Mouse (Mus musculus): Measurements from ENCODE around the gene Cacna1c. TPM values are rescaled to one million over a fixed set of nuclear protein-coding genes. Genes with fewer than 3 reads are reported as not detected.

The Cacna1c gene
- total RNA-seq, 2 experiments from 2014 or later = 79.1 to 85.4 TPM

DNA sequence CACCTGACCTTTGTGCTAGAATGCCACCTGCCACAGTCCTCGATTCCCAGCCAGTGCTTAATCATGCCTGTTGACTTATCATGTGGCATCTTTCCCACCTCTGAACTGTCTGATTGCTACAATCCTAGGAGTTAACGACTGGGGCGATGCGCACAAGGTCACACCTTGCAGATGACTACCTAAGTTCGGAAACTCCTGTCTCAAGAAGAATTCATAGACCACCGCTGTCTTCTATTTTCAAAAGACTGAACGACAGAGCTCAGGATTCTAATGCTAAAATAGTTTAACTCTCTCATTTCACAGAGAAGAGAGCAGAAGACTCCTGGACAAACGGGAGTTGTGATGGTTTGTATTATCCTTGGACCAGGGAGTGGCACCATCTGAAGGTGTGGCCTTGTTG lies 426.4 kb downstream of the Cacna1c start:
- DNase-seq (ENCODE audit: low spot score in 2 of 2) = no peak

DNA sequence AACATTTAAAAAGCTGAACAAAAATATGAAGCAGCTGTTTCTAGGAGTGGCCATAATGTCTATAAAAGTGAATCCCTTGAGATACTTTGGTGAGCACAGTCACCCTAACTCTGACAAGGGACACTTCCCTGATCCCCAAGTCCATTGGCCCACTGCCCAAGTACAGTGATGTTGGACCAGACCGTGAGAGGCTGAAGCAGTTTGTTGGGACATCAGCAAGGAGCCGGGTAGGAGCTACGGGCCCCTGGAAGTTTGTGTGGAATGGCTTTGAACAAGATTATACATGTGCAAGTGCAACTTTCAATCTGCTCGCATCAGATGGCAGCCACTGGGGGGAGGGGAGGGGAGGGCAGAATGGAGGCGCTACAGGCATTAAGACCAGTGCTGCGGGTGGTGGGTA lies 428.5 kb downstream of the Cacna1c start:
- DNase-seq (ENCODE audit: low spot score in 2 of 2) = no peak

DNA sequence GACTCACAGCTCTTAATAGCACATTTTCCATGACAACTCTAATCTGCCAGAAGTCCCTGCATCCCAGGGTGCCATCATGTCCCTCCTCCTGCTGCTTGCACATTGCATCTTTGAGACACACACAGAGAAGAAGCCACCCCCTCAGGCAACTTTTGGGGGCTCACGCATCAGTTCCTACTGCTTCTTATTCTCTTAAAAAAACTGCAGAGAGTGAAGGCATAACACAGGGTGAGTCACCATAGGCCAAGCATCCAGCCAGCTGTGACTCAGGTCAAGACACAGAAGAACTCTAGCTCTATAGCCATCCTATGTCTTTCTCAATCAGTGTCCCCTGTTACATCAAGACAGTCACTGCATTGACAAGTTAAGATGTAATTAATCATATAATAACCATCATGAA lies 431.0 kb downstream of the Cacna1c start:
- DNase-seq (ENCODE audit: low spot score in 2 of 2) = no peak

DNA sequence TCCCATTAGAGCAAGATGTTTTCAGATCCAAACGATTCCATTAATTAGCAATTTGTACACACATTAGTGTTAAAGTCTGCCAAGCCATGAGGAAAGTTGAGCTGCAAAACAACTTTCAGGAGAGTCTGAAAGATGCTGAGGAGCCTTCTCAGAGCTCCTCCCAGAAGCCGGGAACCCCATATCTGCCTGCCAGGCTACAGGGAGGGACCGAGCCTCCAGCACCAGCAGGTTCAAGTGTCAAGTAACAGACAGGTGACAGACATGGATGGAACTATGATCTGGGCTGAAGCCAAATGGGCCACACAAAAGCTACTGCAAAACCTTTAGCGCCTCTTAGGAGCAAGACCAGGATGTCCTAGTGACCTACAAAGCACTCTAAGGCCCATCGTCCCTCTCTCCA lies 437.2 kb downstream of the Cacna1c start:
- DNase-seq (ENCODE audit: low spot score in 2 of 2) = no peak

DNA sequence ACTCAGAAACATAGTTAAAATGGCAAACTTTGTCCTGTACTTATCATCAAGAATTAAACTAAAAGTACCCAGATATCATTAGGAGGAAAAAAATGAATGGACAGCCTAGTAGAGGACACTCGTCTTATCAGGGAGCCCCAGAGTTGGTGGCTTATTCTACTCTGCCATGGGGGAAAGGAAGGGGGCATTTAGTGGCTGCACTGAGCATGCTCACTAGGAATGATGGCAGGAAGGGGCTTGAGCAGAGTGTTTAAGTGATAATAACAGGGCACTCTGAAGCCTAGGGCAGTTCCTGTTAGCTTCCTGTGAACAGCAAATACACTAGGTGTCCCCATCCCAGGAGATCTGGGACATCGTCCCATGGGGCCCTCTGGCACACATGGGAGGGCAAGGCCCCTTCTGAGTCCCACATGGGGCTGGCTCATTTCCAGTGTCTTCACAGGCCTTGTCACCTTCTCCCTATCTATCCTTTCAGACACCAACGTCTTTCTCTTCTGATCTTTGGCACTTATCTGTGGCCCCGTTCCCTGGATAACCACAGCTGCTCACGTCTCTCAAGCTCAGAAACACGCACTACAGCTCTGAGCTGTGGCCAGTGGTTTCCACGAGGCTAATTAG lies 437.8 kb downstream of the Cacna1c start:
- DNase-seq (ENCODE audit: low spot score in 2 of 2) = no peak

DNA sequence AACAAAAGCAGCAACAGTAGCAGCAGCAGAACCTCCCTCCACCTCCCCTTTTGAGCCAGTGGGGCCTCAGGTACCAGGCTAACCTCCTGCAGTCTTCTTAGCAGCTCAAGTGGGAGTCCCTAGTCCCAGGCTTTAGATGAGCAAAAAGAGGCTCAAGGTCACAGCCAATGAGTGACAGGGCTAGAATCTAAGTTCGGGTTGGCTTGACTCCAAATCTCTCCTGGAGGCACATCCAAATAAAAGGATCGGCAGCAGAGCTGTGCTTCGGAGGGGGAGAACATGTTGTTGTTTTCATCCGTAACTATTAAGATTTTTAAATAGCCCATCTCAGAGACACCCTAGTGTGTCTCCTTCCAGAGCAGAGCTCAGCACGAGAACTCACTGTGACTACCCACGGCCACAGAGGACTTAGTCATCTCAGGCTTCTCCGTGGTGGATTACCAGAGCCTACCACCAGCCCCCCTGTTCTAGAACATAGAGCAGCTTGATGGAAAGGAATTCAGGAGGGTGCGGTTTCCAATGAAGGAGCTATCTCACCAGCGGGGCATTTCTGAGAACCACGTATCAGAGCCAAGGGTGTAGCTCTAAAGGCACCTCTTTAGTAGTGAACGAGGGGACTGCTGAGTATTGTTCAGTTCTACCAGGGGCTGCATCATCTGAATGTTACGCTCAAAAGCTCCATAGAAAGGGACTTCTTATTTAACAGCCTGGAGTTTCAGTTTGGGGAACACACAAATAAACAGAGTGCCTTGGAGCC lies 438.5 kb downstream of the Cacna1c start:
- DNase-seq (ENCODE audit: low spot score in 2 of 2) = no peak

DNA sequence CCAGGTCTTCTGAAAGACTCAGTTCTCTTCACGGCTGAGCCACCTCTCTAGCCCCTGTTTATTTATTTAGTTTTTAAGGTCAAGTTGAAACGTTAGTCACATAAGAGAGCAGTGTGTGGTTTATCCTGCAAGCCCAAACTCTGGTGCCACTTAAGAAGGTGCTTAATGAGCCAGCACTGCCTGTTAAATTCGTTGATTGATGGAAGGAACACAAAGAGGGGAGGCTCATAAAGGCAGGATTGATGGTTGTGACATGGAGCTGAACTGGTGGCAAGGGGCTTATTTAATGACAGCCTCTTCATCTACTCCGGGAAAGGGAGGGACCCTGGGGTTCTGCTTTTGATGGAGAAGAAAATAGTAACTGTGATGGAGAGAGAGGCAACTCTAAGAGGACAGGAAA lies 439.7 kb downstream of the Cacna1c start:
- DNase-seq (ENCODE audit: low spot score in 2 of 2) = no peak

DNA sequence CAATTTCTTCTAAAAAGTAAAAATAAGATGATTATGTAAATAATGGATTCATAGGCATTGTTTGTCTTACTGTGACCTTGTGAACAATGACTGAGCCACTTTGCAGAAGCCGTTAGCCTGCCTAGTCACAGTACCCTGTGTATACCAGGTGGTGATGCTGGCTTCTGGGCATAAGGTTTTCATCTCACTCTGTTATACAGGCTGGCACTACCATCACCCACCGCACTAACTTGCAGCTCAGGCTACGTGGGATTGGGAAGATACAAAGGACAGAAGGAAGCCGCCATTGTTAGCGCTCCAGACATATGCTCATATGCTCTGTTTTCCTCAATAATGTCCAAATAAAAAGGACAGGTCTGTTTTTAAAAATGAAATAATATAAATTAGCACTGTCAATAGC lies 440.4 kb downstream of the Cacna1c start:
- peak in 1 of 2 experiments; percentile 47 for DNase-seq (ENCODE audit: low spot score in 2 of 2)

DNA sequence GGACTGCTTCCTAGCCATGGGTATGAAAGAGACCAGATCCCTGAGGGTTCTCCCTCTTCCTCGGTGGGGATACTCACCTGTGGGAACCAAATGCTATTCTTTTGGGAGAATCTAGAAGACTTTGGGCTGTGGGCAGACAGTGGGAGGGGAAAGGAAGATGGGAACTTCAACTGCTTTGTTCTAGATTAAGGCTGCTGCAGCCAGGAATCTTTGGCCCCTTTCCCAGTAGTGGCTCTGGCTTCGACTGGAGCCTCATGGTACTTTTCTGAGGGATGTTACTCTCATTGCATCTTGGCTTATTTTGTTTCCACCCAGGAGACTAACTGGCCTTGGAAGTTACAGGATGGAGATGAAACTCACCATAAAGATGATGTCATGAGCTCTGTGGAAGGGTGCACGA lies 441.8 kb downstream of the Cacna1c start:
- peak in 1 of 2 experiments; percentile 26 for DNase-seq (ENCODE audit: low spot score in 2 of 2)

DNA sequence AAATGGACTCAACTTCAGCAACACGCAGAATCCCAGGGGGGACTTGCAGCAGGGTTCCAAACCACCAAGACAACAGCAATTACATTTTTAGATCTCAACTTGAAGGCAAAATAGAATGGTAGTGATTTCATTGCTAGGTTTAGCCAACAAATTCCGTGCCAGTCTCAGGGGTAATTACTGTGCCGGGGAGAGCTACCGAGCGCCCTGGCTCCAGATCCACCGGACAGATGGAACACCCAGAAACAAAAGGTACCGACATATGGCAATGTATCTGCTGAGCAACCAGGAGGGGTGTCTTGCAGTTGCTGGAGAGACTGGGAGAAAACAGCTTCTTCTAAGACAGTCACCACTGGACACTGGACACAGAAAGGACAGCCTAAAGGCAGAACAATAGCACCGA lies 442.4 kb downstream of the Cacna1c start:
- peak in 1 of 2 experiments; percentile 49 for DNase-seq (ENCODE audit: low spot score in 2 of 2)

DNA sequence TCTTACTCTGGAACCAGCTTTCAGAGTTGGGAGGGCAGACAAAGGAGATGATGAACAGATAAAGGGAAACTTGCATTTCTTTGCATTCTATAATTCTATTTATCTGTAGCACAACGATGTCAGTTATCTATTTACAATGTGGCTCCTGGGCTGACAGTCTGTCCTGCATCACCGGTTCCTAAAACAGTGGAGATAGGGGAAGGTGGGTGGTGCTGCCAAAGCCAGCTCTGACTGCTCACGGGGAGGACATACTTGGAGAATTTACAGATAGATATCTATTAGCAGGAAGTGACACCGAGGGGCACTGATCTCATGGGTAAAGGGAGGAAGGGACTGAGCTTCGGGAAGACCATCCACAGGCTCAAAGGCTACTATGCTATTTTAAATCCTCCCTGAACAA lies 443.2 kb downstream of the Cacna1c start:
- no peak for DNase-seq (ENCODE audit: low spot score in 2 of 2)

DNA sequence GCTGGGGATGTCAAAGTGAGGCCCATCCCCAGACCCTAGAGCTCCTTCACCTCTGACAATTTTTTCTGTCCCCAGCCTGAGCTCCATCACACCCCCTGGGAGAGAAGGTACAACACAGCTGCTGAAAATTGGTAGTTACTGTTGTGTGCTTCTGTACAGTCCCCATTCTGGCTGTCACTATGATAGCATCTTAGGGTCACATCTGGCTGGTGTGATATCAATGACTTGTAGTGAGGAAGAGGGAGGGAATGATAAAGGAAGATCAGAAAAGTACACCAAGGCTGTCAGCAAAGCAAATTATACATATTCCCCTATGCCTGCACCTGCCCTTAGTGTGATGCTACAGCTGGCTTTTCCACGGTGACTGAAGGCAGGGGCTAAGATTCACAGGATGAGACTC lies 446.9 kb downstream of the Cacna1c start:
- DNase-seq (ENCODE audit: low spot score in 2 of 2) = no peak

DNA sequence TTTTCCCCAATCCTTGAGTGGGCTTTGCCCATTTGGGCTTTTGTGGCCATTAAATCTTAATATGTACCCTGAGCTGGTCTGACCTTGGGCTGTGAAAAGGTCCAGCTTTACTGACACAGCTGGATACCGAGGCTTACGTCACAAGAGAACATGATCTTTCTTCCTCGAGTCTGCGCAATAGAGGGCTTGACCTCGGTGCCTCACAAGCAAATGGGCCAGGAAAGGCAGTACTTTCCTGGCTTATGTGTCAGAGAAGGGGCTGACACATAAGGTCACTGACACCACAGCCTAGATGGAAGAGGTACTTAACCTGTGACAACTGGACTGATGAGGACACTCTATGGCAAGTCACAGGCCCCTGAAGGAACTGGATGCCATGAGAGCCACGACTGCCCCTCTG lies 453.5 kb downstream of the Cacna1c start:
- no peak for DNase-seq (ENCODE audit: low spot score in 2 of 2)

DNA sequence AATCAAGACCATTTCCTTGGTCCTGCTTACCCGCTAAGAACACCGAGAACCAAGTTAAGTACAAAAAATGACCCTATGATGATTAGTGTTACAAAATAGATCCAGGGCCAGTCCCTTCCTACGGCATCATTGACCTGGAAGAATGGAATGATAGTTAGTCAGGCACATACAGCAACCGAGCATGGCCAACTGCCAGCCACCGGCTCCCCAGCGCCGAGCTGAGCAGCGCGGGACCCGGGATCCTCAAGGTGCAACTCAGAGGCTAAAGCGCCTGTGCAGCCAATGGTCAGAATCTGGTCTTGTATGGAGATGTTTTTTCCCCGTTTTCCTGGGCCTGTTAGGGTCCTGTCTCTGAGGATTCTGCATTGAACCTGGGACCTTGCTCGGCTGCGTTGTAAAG lies 454.4 kb downstream of the Cacna1c start:
- DNase-seq (ENCODE audit: low spot score in 2 of 2) = no peak

DNA sequence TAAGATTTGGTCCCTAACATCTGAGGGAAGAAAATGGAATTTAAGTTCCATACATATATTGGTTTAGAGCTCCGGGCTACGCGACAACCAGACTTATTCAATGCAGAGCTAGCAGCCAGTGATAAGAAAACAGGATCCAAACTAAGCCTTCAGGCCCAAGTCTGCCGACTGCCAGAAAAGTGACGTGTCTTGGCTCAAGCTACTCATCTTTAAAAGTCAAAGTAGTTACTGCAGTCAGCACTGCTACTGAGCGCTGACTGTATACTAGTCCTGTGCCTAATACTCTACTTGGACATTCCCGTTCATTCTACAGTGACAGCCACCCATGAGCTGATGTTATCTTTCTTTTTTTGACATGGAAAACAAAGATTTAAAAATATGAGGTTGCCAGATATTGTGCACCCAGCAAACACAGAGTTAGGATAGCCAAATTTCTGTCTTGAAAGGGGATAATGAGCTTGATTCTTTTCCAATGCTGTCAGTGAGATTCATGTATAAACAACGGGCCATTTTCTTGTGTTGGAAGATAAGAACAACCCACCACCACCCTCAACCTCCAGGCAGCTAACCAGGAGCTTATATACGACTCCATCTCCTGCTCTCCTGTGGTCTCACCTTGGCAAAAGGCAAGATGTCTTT lies 456.1 kb downstream of the Cacna1c start:
- no peak for DNase-seq (ENCODE audit: low spot score in 2 of 2)

DNA sequence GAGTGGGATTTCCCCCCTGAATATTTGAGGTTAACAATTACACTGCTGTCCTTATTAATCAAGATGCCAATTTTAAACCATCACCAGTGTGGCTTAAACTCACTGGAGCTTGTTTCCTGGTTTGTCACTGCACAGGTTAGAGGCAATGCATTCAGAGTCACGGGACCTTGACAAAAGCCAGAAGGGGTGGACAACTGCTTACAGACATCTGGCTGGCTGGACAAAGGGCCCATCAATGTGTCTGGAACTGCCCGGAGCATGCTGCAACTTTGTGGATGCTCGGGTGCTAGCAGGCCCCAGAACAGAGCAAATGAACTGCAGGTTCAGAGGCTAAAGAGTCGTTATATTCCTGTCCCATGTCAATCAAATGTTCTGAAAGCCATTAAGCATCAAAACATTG lies 456.9 kb downstream of the Cacna1c start:
- no peak for DNase-seq (ENCODE audit: low spot score in 2 of 2)

DNA sequence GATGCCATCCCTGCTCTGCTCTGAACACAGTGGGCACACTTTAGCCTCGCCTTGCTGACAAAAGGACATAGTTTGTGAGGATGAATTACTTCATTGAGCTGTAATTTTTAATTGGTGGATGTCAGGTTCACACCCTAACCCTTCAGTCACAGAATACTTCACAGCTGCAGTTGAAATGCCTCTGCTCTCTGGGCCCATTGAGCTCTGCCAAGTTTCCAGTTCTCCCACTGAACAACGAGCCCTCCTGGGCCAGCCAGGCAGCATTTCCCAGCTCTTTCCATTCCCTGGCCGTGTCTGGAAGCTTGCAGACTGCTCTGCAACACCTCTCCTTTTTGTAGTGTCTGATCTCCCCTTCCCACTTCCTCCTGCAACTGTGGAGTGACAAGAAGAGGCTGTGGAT lies 457.6 kb downstream of the Cacna1c start:
- no peak for DNase-seq (ENCODE audit: low spot score in 2 of 2)

DNA sequence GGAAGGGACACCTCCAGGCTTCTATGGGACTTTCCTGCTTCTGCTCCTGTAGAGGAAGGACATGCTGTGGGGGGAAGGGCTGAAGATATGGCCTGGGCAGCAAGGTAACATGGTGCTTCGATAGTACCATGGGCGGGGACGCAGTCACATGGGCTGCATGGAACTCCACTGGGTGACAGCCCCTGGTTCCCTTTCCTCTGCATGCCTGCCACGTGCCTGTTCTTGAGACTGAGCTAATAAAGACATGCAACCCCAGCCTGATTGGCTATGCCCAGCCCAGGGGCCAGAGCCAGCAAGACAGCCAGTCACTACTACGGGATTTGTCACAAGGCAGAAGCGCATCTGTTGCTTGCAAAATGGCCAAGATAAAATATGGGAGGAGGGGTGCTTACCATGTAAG lies 459.1 kb downstream of the Cacna1c start:
- no peak for DNase-seq (ENCODE audit: low spot score in 2 of 2)

DNA sequence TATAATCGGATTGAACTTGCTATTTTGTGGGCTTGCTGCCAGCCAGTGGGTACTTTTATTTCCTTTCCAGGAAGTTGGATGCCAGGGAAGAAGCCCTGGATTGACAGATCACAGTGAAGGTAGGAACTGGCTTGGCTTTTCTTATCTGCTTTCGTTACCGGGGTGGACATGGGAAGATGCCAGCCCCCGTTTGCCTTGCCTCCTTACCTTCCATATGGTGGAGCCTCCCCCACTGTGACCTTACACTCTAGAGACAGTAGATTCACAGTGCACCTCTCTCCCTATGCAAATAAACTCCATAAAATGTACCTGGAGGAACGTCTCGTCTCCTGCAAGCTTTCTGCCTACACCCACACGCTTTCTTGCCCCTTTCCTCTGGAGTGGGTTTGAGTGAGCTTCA lies 459.7 kb downstream of the Cacna1c start:
- no peak for DNase-seq (ENCODE audit: low spot score in 2 of 2)

DNA sequence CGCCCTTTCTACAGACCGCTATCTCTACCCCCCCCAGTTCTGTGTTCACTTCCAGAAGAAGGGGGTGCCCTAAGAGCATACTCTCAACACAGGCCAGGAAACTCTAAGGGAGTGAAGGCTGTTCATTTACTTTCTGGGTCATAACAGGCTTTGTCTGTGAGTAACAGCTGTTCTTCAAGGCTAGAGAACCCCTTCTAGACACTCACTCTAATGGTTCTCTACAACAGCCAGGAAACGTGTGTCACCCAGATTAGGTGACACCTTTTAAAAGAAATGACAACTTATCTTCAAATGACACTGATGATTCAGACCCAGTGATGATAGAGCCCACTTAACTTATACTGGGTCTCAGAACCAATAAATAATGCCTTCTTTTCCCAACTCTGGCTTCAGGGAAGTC lies 461.1 kb downstream of the Cacna1c start:
- DNase-seq (ENCODE audit: low spot score in 2 of 2) = no peak

DNA sequence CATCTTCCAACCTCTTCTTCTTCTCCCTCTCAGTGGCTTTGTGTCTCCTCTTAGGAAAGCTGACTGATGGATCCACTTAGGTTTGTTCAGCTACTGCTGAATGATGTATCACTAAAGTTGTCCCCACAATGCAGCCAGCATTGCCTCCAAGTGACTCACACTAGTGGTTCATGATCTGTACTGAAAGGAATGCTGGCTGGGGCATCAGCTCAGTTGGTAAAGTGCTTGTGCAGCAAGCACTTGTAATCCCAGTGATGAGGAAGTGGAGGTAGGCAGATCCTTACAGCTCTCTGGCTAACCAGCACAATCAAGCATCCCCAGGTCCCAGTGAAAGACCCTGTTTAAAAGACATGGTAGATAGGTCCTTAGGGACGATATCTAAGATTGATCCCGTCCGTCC lies 464.3 kb downstream of the Cacna1c start:
- DNase-seq (ENCODE audit: low spot score in 2 of 2) = no peak

DNA sequence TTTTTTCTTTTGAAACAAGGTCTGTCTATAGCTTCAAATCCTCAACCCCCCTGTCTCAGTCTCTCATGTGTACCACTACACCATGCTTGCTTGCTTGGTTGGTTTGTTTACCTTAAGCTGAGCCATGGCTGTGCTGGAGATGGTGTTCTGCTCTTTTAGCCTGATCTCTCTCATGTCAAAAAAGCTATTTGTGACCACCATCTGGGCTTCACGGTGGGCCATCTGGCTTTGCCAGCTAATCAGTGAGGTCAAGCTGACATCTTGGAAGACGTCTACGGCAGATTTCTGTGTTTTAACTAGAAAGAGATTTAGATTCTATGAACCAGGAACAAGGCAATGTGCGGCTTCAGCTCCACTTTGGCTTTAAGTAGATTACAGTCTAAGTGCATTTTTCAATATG lies 471.3 kb downstream of the Cacna1c start:
- no peak for DNase-seq (ENCODE audit: low spot score in 2 of 2)

DNA sequence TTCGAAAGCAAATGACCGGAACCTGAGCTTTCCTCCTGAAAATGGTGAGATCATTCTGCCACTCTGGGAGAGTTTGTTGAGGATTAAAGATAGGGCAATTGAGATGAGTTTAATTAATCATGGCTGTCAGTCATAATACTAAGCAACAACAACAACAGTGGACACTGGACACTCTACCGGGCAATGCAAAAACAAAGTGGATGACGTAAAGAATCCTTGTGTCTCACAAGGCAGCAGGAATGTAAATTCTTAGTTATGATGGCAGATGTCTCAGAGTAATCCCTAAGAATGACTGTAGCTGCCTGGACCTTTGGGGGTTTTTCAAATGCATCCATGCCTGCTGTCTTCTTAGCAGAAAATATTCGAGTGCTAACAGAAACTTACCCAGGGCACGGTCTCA lies 471.8 kb downstream of the Cacna1c start:
- no peak for DNase-seq (ENCODE audit: low spot score in 2 of 2)

Measured in layer of hippocampus, postnatal 14 days (tissue).